Mouse (Mus musculus): ENCODE measurements around the gene Tldc1. TPM values are rescaled to one million over a fixed set of nuclear protein-coding genes. Genes with fewer than 3 reads are reported as not detected.

Gene Tldc1
- polyA plus RNA-seq, 1 experiment from 2014 or later, result 14.8 TPM

DNA sequence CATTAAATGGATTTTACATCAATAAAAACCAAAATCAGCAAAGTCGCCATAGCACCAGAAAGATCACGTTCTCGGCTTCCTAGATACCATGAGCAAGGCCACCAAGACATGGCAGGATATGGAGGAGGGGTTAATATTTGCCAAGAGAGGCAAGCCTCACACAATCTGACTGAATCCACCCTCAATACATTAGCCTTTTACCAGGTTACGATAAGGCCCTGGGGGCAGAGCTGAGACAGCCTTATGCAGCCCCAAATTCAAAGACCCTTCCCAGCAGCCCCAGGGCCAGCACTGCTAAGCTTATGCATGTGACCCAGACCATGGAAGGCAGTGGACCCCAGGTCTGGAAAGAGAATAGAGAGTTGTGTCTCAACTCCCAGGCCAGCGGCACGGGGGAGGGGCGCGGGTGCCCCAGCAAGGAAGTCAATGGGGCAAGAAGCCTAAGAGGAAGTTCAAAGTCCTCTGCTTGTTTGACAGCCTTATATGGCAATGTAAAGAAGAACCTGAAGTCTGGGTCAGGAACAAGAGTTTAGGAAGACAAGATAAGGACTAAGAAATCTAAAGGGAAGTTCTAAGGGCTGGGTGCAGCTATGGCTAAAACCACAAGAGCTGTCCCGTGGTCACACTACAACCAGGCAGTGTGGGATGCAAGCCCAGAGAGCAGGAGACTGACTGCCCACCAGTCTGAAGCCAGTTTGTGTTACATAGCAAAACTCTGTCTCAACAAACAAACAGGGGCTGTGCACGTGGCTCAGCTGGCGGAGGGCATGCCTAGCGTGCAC lies 34.6 kb upstream of the Tldc1 start:
- Histone ChIP-seq H3K4me2 (no peak overlapping the region), H3K4me1 (peaks cover 42% of the 10 kb centered on the region)
- ATAC-seq (ENCODE audit: borderline replicate concordance, extremely low read depth, low FRiP score, low TSS enrichment), result no peak

DNA sequence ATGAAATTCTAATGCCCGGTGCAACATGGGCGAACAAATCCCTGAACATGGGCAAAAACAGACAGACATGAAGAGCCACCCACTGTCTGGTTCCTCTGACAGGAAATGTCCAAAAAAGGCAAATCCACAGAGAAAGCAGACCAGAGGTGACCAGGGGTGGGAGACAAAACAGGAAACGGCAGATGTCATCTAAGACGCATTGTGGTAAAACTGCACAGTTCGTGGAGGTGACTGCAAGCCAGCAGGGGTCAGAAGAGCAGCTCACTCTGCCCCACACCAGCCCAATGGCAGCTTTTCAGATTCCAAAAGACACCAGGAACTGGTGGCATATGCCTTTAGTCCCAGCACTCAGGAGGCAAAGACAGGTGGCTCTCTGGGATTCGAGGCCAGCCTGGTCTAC lies 33.7 kb upstream of the Tldc1 start:
- 45% methylated on average over 6 of the region's 6 CpGs for WGBS
- Histone ChIP-seq H3K36me3 (no peaks in the 10 kb centered on the region; the same call in 1 of the 2 replicates), H3K27me3 (no peaks in the 10 kb centered on the region), H3K27ac (no peak overlapping the region), H3K4me2 (no peak overlapping the region), H3K4me3 (no peak overlapping the region), H3K9me3 (no peaks in the 10 kb centered on the region), H3K9ac (no peak overlapping the region), H3K4me1 (peaks cover 36% of the 10 kb centered on the region)
- no peak for ATAC-seq (ENCODE audit: borderline replicate concordance, extremely low read depth, low FRiP score, low TSS enrichment)

More for the DNA sequence above, 34.6 kb upstream of the Tldc1 start:
- Histone ChIP-seq H3K27ac (peak overlapping the region; percentile 26; the same call in 1 of the 2 replicates), H3K4me3 (no peak overlapping the region), H3K9me3 (no peaks in the 10 kb centered on the region), H3K27me3 (no peaks in the 10 kb centered on the region), H3K9ac (no peak overlapping the region), H3K36me3 (no peaks in the 10 kb centered on the region; the same call in 1 of the 2 replicates)
- WGBS, result 57% methylated on average over 12 of the region's 12 CpGs

GRCm38 (mm10) chr8:119810953-119811499 lies 32.8 kb upstream of the Tldc1 start:
- Histone ChIP-seq H3K9ac (no peak overlapping the region), H3K27ac (no peak overlapping the region), H3K27me3 (no peaks in the 10 kb centered on the region), H3K4me3 (no peak overlapping the region), H3K4me1 (peaks cover 35% of the 10 kb centered on the region), H3K36me3 (no peaks in the 10 kb centered on the region; the same call in 1 of the 2 replicates), H3K4me2 (no peak overlapping the region), H3K9me3 (no peaks in the 10 kb centered on the region)
- no peak for ATAC-seq (ENCODE audit: borderline replicate concordance, extremely low read depth, low FRiP score, low TSS enrichment)
- 87% methylated on average over 14 of the region's 14 CpGs for WGBS

- Histone ChIP-seq H3K36me3 (no peaks in the 10 kb centered on the region; the same call in 1 of the 2 replicates), H3K9ac (no peak overlapping the region), H3K4me2 (no peak overlapping the region), H3K9me3 (no peaks in the 10 kb centered on the region), H3K27ac (no peak overlapping the region), H3K4me3 (no peak overlapping the region), H3K4me1 (peaks cover 35% of the 10 kb centered on the region), H3K27me3 (no peaks in the 10 kb centered on the region)
- no peak for ATAC-seq (ENCODE audit: borderline replicate concordance, extremely low read depth, low FRiP score, low TSS enrichment)
- WGBS, result 80% methylated on average over 23 of the region's 23 CpGs
Observed at GRCm38 (mm10) chr8:119810127-119810868, 32.1 kb upstream of the Tldc1 start.

DNA sequence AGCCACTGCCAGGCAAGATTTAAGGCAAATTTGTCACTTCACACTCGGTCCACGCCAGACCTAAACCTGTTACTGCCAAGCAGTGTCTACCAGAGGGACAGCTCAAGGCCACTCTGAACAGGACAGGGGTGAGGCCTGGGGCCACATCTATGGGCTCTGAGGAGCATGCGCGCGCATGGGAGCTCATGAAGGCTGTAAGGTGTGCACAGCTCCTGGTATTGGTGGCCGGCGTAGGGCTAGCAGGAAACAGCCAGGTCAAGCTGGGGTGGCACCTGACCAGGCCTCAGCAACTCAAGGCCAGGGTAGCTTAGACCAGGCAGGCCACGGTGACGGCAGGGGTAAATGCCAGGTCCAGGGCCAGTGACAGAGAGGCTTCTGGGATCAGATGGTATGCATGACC lies 31.4 kb upstream of the Tldc1 start:
- Histone ChIP-seq H3K27me3 (no peaks in the 10 kb centered on the region), H3K36me3 (no peaks in the 10 kb centered on the region; the same call in 1 of the 2 replicates), H3K4me3 (no peak overlapping the region), H3K9ac (no peak overlapping the region), H3K4me2 (no peak overlapping the region), H3K27ac (no peak overlapping the region), H3K9me3 (no peaks in the 10 kb centered on the region), H3K4me1 (peaks cover 35% of the 10 kb centered on the region)
- WGBS, result 91% methylated on average over 9 of the region's 9 CpGs
- ATAC-seq (ENCODE audit: borderline replicate concordance, extremely low read depth, low FRiP score, low TSS enrichment), result no peak

- no peak overlapping the region for H3K4me2 ChIP-seq
- WGBS, result 89% methylated on average over 4 of the region's 4 CpGs
- no peaks in the 10 kb centered on the region for H3K9me3 ChIP-seq
- H3K4me3 ChIP-seq, result no peak overlapping the region
- H3K27me3 ChIP-seq, result no peaks in the 10 kb centered on the region
- no peak for ATAC-seq (ENCODE audit: borderline replicate concordance, extremely low read depth, low FRiP score, low TSS enrichment)
- no peak overlapping the region for H3K27ac ChIP-seq
- peaks cover 24% of the 10 kb centered on the region for H3K4me1 ChIP-seq
- no peak overlapping the region for H3K9ac ChIP-seq
- H3K36me3 ChIP-seq, result no peaks in the 10 kb centered on the region; the same call in 1 of the 2 replicates
Observed at GRCm38 (mm10) chr8:119807687-119808086, 29.5 kb upstream of the Tldc1 start.

GRCm38 (mm10) chr8:119806422-119807263 lies 28.4 kb upstream of the Tldc1 start:
- H3K27me3 ChIP-seq, result no peaks in the 10 kb centered on the region
- H3K9ac ChIP-seq, result no peak overlapping the region
- H3K27ac ChIP-seq, result no peak overlapping the region
- no peak overlapping the region for H3K4me3 ChIP-seq
- no peaks in the 10 kb centered on the region for H3K9me3 ChIP-seq
- 55% methylated on average over 14 of the region's 14 CpGs for WGBS
- no peaks in the 10 kb centered on the region; the same call in 1 of the 2 replicates for H3K36me3 ChIP-seq
- ATAC-seq (ENCODE audit: borderline replicate concordance, extremely low read depth, low FRiP score, low TSS enrichment), result peak; percentile 60; the same call in 1 of the 2 replicates
- peaks cover 13% of the 10 kb centered on the region; the same call in 1 of the 2 replicates for H3K4me1 ChIP-seq
- H3K4me2 ChIP-seq, result no peak overlapping the region

- H3K4me1 ChIP-seq, result peaks cover 11% of the 10 kb centered on the region; the same call in 1 of the 2 replicates
- no peak overlapping the region for H3K27ac ChIP-seq
- no peak for ATAC-seq (ENCODE audit: borderline replicate concordance, extremely low read depth, low FRiP score, low TSS enrichment)
- no peaks in the 10 kb centered on the region for H3K27me3 ChIP-seq
- H3K9me3 ChIP-seq, result no peaks in the 10 kb centered on the region
- H3K36me3 ChIP-seq, result no peaks in the 10 kb centered on the region; the same call in 1 of the 2 replicates
- H3K9ac ChIP-seq, result no peak overlapping the region
- H3K4me2 ChIP-seq, result no peak overlapping the region
- 67% methylated on average over 8 of the region's 8 CpGs for WGBS
- no peak overlapping the region for H3K4me3 ChIP-seq
Observed at GRCm38 (mm10) chr8:119805275-119805674, 27.1 kb upstream of the Tldc1 start.

DNA sequence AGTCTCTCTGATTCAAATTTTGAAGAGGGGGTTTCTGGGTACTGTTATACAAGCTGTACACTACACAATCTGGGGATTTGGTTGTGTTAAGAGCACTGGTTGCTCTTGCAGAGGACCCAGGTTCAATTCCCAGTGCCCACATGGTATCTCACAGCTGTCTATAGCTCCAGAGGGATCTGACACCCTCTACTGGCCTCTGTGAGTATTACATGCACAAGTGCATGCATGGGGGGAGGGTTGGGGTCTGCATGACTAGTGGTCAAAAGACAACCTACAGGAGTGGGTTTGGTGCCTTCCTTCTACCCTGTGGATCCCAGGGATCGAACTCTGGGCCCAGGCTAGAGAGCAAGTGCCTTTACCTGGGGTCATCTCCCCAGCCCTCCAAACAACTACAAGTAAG lies 24.4 kb upstream of the Tldc1 start:
- Histone ChIP-seq H3K36me3 (no peaks in the 10 kb centered on the region), H3K9me3 (no peaks in the 10 kb centered on the region), H3K27ac (no peak overlapping the region), H3K4me3 (no peak overlapping the region), H3K4me2 (no peak overlapping the region), H3K4me1 (peaks cover 18% of the 10 kb centered on the region), H3K9ac (no peak overlapping the region), H3K27me3 (no peaks in the 10 kb centered on the region)
- no peak for ATAC-seq (ENCODE audit: borderline replicate concordance, extremely low read depth, low FRiP score, low TSS enrichment)
- 91% methylated on average over 1 of the region's 1 CpGs for WGBS

GRCm38 (mm10) chr8:119801168-119801567 lies 23.0 kb upstream of the Tldc1 start:
- H3K27me3 ChIP-seq, result no peaks in the 10 kb centered on the region
- H3K27ac ChIP-seq, result no peak overlapping the region
- H3K36me3 ChIP-seq, result no peaks in the 10 kb centered on the region
- 18% methylated on average over 4 of the region's 4 CpGs for WGBS
- no peak overlapping the region for H3K4me3 ChIP-seq
- peaks cover 11% of the 10 kb centered on the region for H3K4me1 ChIP-seq
- no peak for ATAC-seq (ENCODE audit: borderline replicate concordance, extremely low read depth, low FRiP score, low TSS enrichment)
- no peak overlapping the region for H3K9ac ChIP-seq
- H3K9me3 ChIP-seq, result no peaks in the 10 kb centered on the region
- H3K4me2 ChIP-seq, result no peak overlapping the region

DNA sequence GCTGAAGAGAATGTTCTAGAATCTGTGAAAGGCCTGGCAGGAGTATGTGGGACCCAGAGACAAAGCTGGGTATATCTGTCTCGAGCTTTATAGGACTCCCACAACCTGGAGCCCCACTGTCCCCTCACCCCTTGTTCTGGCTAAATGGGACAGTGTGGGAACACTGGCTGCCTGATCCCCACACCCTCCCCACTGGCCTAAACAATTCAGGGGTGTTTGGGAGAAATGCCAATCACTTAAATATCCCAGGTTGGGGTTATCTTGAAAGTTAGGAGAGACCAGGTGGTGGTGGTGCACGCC lies 20.7 kb upstream of the Tldc1 start:
- Histone ChIP-seq H3K27ac (no peak overlapping the region), H3K9ac (no peak overlapping the region)
- no peak for ATAC-seq (ENCODE audit: borderline replicate concordance, extremely low read depth, low FRiP score, low TSS enrichment)

More for the DNA sequence above, 20.7 kb upstream of the Tldc1 start:
- H3K4me1 ChIP-seq, result peaks cover 11% of the 10 kb centered on the region
- H3K27me3 ChIP-seq, result no peaks in the 10 kb centered on the region
- H3K9me3 ChIP-seq, result no peaks in the 10 kb centered on the region
- H3K36me3 ChIP-seq, result no peaks in the 10 kb centered on the region
- whole genome bisulfite sequencing, result 51% methylated on average over 2 of the region's 2 CpGs
- no peak overlapping the region for H3K4me3 ChIP-seq
- H3K4me2 ChIP-seq, result peak overlapping the region; percentile 41; the same call in 1 of the 2 replicates
